Mouse (Mus musculus): ENCODE measurements around the gene Acad9.

The Acad9 gene

DNA sequence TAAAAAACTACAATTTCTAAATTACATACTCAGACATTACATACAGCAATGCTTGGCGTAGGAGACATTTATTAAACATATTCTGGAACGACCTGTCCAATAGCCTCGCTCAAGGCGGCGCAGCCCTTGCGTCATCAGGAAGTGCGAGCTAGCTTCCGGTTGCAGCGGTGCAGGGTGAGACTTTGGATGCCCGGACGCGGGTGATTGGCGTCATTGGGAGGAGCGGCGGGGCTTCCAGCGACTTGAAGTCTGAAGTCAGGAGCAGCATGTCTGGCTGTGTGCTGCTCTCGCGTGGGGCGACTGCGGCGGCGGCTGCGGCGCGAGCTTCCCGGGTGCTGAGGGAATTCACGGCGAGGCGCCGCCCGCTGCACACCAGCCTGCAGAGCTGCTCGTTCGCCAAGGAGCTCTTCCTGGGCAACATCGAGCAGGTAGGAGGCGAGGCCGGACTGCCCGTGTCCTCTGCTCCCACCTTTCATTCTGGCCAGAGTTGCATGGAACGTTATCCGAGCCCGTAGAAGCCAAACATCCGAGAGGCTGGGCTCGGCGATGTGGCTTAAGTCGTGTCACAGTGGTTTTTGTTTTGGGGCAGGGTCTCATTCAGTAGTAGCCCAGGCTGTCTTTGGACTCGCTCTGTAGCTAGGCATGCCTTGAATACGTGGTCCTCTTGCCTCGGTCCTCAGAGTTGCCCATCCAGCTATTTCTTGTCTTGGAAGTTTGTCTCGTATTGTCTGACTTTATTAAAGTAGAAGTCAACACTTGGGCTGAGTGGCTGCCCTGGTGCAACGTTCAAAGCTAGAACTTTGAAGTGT is at the start of gene Acad9:
Acad9 (plus strand) TSS at position 137 of the 809 bp plus-strand sequence.
- peak; percentile 91 for DNase-seq (ENCODE audit: low spot score)

DNA sequence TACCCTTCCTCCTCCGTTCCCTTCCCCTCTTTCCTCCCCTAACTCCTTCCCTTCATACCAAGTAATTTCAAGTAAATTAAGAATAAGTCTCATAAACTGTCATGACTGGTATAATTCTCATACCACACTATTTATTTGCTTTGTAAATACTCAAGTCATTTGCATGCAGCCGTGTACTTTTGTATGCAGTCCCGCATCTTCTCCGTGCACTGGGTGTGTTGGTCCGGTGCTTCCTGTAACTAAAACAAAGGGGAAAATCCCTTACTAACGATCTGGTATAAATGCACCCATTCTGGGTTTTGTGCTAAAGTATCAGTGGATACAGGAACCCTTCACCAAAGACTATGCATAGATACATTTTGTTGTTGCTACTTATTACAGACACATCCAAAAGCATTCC is 40.0 kb upstream of the Acad9 start:
- DNase-seq (ENCODE audit: low spot score), result no peak

- no peak for DNase-seq (ENCODE audit: low spot score)
These were observed 35.8 kb upstream of the Acad9 start for GRCm38 (mm10) chr3:36029993-36030392.

GRCm38 (mm10) chr3:36031740-36032510 is 33.9 kb upstream of the Acad9 start:
- no peak for DNase-seq (ENCODE audit: low spot score)

DNA sequence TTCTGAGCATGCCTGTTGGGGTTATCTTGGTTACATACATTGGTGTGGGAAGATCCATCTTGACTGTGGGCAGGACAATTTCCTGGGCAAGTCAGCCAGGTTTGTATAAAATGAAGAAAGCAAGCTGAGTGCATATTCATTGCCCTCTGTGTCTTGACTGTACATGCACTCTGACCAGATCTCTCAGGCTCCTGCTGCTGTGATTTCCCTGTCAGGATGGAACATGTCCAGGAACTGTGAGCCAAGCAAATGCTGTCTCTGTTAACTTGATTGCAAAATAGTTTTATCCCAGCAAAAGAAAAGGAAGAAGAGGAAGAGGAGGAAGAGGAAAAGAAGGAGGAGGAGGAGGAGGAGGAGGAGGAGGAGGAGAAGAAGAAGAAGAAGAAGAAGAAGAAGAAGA is 21.3 kb upstream of the Acad9 start:
- DNase-seq (ENCODE audit: low spot score), result no peak

DNA sequence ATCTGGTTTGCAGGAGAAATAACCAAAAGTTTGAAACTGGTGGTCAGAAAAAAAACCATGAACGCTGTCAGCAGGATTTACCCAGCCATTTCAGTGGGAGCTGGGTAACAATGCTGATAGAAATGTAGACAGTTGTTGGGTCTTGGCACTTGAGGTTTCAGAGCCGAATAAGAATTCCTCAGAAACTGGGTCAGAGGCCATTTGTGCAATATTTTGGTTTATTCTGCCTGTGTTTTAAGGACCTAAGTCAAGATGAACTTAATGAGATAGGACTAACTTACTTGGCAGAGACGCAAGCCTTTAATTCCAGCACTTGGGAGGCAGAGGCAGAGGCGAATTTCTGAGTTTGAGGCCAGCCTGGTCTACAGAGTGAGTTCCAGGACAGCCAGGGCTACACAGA is 20.7 kb upstream of the Acad9 start:
- no peak for DNase-seq (ENCODE audit: low spot score)

DNA sequence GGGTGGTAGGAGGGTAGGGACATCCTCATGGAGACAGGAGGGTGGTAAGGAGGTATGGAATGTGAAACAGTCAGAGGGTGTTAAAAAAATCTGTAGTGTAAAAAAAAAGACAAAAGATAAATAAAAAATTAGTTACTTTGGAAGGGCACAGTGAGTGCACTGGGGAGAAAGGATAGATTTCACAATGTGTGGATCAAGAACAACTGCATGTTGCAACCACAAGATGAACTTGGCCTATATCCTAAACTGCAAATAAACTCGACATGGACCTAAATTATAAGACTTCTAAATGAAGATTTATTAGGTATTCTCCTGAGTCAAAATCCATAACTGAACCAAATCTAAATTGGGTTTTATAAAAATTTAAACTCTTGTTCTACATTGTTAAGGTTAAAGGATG is 16.7 kb upstream of the Acad9 start:
- no peak for DNase-seq (ENCODE audit: low spot score)

DNA sequence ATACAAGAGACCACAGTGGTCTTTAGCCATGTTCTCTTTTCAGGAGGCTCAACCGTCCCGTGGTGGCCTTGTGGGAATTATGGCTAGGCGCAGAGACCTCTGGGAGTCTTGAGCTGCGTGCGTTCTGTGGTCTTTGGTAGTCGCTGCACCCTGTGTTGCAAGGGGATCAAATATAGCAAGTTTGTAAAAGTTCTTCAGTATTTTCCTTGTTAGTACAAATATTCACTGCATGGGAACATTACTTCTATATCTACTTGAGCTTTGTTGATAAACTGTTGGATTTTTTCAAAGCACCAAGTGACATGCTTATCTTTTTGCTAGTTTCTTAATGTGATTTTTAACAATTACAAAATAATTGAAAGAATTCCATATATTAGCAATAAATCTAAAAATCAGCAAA is 12.3 kb upstream of the Acad9 start, which contains the start of gene Ccdc144b:
Ccdc144b (minus strand) TSS at position 101 of the 400 bp plus-strand sequence.
- no peak for DNase-seq (ENCODE audit: low spot score)

DNA sequence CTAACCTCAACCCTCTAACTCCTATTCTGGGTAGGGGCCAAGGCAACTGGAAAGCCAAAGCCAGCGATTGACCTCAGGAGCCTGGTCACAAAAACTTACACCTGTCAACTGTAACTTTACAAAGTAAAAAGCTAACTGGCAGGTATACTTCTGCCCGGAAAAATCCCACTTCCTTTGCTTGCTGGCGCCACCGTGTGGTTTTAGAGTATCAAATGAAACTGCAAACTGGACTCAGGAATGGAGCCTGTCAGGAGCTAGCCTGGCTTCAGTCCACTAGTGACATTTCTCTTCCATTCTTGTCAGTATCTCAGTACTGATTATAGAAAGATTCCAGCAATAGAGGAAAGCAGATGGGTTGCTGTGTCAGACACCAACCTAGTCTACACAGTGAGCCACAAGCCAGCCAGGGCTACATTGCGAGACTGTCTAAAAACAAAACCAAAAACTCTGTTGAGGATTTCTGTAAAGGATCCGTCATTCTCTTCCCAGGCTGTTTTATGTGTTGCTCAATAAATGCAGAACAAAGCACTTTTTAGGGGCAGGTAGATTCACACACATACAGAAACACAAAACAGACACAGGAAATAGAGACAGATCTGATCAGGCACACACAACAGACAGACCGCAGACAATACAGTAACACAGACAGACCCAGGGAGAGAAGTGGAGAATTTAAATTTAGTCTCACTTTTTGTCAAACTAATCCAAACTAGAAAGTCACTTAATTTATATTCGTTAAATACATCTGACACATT is 5.5 kb upstream of the Acad9 start:
- DNase-seq (ENCODE audit: low spot score), result peak; percentile 59

- DNase-seq (ENCODE audit: low spot score), result no peak
These were observed 1.2 kb upstream of the Acad9 start for GRCm38 (mm10) chr3:36064592-36065061.

DNA sequence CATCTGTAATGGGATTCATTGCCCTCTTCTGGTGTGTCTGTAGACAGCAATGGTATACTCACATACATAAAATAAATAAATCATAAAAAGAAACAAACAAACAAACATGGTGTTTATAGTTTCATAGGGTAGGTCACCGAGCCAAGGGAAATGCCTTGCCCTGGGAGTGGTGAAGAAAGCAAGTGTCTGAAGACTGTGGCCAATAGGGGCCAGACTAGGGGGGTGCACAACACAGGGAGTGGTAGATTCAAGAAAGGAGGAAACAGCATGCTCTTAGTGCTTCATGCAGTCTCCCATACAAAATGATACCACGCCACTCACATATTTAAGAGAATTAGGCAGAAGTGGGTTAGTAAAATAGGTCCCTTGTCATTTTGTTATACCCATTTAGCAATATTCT is 613 bp upstream of the Acad9 start:
- DNase-seq (ENCODE audit: low spot score), result no peak

DNA sequence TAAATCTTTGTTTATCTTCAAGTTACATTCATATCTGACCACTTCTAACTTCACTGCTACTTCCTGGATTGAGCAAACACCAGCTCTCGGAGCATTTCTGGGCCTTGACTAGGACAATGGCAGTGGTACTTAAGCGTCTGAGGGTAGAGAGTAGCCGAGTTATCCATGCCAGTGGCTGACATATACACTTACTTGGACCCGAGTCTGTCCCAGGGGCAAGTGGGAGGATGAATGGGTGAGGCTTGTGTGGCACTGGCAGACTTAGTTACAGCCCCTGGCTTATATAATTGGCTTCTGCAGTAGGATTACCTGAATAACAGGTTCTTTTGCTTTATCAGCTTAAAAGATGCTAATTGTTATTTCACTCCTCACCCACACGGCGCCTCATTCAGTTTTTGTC is 2.0 kb downstream of the Acad9 start:
- no peak for DNase-seq (ENCODE audit: low spot score)

DNA sequence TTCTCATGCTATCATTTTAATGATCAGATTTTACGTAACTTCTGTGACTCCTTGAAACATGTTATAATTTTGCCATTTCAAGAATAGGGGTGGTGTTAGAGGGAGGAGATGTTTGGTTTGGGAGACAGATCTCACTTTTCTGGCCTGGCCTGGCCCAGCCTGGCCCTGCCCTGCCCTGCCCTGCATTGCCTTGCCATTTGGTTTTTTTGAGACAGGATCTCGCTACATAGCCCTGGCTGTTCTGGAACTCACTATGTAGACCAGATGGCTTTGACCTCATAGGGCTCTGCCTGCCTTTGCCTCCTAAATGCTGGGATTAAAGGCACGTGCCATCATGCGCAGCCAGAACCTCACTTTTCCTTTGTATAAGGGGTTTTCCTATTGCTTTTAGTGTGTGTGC is 4.7 kb downstream of the Acad9 start:
- no peak for DNase-seq (ENCODE audit: low spot score)

DNA sequence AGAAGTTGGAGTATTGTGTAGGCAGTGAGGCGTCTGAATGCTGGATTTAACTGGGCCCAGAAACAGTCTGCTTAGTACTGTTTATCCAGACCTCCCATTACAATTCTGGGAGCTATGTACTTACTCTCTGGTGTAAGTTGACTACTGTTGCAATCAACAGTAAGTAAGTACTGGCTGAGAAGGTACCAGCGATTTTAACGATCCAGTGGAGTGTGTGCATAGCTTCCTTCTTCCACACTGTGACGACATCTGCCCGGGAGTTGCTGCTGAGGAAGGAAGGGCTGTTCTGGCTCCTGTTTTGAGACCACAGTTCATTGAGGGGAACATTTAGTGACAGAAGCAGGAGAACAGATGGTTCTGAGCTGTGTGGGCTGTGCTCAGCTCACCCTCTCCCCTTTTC is 5.3 kb downstream of the Acad9 start:
- no peak for DNase-seq (ENCODE audit: low spot score)

DNA sequence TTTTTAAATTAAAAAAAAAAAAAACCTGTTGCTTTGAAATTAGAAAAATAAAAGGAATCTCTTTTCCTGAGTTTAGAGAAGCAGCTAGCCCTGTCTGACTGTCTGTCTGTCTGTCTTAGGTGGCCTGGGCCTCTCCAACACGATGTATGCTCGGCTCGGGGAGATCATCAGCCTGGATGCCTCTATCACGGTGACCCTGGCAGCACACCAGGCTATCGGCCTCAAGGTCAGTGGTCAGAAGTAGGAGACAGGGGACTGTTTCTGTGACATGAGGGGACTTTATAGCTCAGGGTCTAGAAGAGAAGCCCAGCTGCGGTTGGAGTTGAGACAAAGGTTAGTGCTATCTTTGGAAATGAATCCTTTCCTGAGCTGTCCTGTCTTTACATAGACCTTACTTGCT is 8.5 kb downstream of the Acad9 start:
- no peak for DNase-seq (ENCODE audit: low spot score)

DNA sequence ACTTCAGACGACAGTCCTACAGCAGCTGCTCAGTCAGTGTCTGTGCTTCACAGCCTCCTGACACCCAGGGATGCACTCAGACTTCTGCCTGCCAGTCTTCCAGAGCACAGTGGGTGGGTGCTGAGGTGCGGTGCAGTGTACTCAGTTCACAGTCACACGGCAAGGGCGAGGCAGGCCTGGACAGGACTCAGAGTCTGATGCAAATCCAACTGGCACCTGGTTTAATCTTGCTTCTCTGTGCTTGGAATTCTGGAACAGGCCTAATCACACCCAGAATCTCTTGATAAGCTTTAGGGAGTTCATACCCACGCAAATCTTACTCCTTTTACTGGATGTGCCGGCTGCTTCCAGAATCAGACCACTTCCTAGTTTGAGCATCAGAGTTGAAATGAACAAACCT is 9.7 kb downstream of the Acad9 start:
- DNase-seq (ENCODE audit: low spot score), result no peak

DNA sequence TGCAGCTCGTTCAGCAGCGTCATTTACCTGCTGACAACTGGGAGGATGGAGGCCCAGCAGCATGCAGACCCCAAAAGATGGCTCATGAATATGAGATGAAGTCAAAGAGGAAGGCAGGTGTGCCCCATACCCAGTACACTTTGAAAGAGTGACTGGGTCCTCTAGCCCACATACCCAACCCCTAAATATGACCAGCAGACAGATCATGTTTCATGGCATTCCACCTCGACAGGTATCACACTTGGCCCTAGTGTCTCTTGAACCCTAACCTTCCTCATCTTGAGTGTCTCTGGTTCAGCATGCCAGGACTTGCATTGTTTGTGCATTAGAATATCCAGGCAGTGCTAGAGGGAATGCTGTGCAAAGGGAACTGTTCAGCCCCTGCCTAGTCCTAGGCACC is 11.6 kb downstream of the Acad9 start:
- no peak for DNase-seq (ENCODE audit: low spot score)

GRCm38 (mm10) chr3:36079886-36080285 is 14.1 kb downstream of the Acad9 start:
- DNase-seq (ENCODE audit: low spot score), result no peak

GRCm38 (mm10) chr3:36080741-36081140 is 15.0 kb downstream of the Acad9 start:
- DNase-seq (ENCODE audit: low spot score), result no peak

DNA sequence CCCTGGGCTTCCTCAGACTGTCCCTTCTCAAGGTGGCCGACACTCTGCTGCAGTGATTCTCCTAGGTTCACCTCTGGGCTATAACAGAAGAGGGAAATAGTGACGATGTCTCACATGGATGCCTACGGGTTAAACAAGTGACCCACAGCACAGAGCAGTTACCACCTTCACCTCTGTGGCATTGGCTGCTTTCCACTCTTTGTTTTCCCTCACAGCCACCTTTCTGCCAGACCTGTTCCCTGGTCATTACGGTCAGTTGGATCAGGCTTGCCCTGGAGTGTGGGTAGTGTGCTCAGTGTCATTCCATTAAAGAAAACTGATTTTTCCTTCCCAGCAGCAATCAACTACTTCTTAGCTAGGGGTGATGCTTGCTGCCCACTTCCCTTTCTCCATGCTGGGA is 17.1 kb downstream of the Acad9 start:
- DNase-seq (ENCODE audit: low spot score), result no peak

- no peak for DNase-seq (ENCODE audit: low spot score)
These were observed 17.6 kb downstream of the Acad9 start for GRCm38 (mm10) chr3:36083381-36083780.

DNA sequence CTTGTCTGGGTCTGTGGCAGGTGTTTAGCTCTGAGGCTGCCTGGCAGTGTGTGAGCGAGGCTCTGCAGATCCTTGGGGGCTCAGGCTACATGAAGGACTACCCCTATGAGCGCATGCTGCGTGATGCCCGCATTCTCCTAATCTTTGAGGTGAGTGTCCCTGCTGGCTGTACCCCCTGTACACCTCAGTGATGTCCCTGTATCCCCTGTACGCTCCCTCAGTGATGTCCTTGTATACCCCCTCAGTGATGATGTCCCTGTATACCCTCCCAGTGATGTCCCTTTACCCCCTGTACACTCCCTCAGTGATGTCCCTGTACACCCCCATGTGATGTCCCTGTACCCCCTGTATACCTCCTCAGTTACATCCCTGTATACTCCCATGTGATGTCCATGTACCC is 19.6 kb downstream of the Acad9 start:
- DNase-seq (ENCODE audit: low spot score), result no peak

DNA sequence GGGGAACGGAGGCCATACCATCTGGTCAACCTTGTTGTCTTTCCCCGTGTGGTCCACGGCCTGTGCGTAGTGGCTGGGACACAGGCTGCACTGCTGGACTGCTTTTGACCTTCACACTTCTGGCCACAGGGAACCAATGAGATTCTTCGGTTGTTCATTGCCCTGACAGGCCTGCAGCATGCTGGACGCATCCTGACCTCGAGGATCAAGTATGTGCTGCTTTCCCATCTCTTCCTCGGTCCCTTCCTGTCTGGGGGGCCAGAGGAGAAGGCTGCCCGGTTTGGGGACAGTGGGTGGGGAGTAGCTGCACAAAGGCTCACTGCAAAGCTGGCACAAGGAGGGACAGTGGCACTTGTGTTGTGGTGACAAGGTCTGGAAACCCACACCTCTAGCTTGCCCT is 21.8 kb downstream of the Acad9 start:
- DNase-seq (ENCODE audit: low spot score), result no peak
